Mouse (Mus musculus) G1E (cell line): ENCODE results near the gene Chchd10.

Source experiments
- CTCF ChIP-seq: IDR thresholded peaks from 2 replicates; pipeline ENCODE4 v1.5.1; 2012; ENCODE audit warnings: low read depth, low read length, inconsistent platforms, mixed read lengths
- GATA1 ChIP-seq: IDR thresholded peaks from 2 replicates; pipeline ENCODE4 v1.6.1; 2012; ENCODE audit warnings: borderline replicate concordance, low read length, inconsistent platforms, mixed read lengths
- GATA2 ChIP-seq: IDR thresholded peaks from 2 replicates; pipeline ENCODE4 v1.6.1; 2012; ENCODE audit warnings: low read depth, low read length, inconsistent platforms, borderline replicate concordance
- POLR2AphosphoS5 ChIP-seq: IDR thresholded peaks from 2 replicates; pipeline ENCODE4 v1.6.1; 2012; ENCODE audit warnings: low read depth, low read length, inconsistent platforms; ENCODE audit not compliant: insufficient replicate concordance
- TAL1 ChIP-seq: conservative IDR thresholded peaks from 2 replicates; pipeline ENCODE4 v1.6.1; 2012; ENCODE audit warnings: low read depth, low read length, inconsistent platforms, mixed read lengths

DNA sequence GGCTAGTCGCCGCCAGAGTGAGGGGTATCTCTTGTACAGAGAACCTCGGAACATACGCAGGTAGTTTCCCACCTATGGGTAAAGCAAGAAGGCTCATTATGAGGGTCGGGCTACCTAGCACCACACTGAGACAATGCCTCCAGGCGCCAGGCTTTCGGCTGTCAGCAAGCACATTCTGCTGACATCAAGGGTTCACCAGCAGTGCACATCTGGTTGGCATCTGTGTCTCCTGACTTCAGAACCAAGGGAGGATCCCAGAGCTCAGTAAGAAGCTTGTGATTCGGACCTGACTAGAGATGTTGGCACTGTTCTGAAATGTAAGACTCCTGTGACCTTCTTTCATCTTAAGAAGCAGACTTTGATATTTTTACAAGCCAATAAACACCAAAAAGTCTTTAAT lies 16.1 kb upstream of the Chchd10 start:
- no peak for TF ChIP-seq GATA1
- no peak for TF ChIP-seq CTCF
- no peak for TF ChIP-seq GATA2
- TF ChIP-seq TAL1, result no peak
- TF ChIP-seq POLR2AphosphoS5, result no peak
